Comparison of ENCODE assay signal across 8 mouse cellular contexts in genomic region chr16:89816506-89817172, GRCm38 (mm10).
DNase-seq lines count a peak whose midpoint lies in the region; ATAC-seq and TF ChIP-seq lines count a peak whose summit lies in the region.

No protein-coding gene starts in this region.

- peaks cover 17% of the 10 kb centered on the region for H3K36me3 ChIP-seq in forebrain, embryonic 10.5 days (replicated peaks)
- peaks cover 3% of the 10 kb centered on the region for H3K36me3 ChIP-seq in forebrain, postnatal 0 days (ENCODE audit: insufficient read depth)
- H3K36me3 ChIP-seq in liver, embryonic 11.5 days (ENCODE audit: control insufficient read depth, insufficient read depth, low read length) = no peaks in the 10 kb centered on the region
- H3K36me3 ChIP-seq in midbrain, embryonic 15.5 days (replicated peaks) = no peaks in the 10 kb centered on the region

- H3K4me2 ChIP-seq in forebrain, postnatal 0 days (ENCODE audit: low read depth) = no peak overlapping the region
- H3K4me2 ChIP-seq in liver, embryonic 11.5 days = peak overlapping the region; percentile 79
- peak overlapping the region; percentile 64; the same call in 1 of the 2 replicates for H3K4me2 ChIP-seq in midbrain, embryonic 15.5 days

- no peaks in the 10 kb centered on the region; the same call in 1 of the 2 replicates for H3K9me3 ChIP-seq in forebrain, embryonic 10.5 days
- no peaks in the 10 kb centered on the region for H3K9me3 ChIP-seq in forebrain, postnatal 0 days (ENCODE audit: low read length)
- no peaks in the 10 kb centered on the region for H3K9me3 ChIP-seq in liver, embryonic 11.5 days (ENCODE audit: control insufficient read depth, low read length)
- H3K9me3 ChIP-seq in midbrain, embryonic 15.5 days = no peaks in the 10 kb centered on the region

- H3K27ac ChIP-seq in forebrain, embryonic 10.5 days = peak overlapping the region; percentile 69
- H3K27ac ChIP-seq in forebrain, postnatal 0 days (ENCODE audit: low read depth, low read length) = no peak overlapping the region
- no peak overlapping the region for H3K27ac ChIP-seq in liver, embryonic 11.5 days (ENCODE audit: low read depth, low read length)
- H3K27ac ChIP-seq in midbrain, embryonic 15.5 days = no peak overlapping the region

- peak; percentile 35 for DNase-seq in forebrain, embryonic 10.5 days (ENCODE audit: extremely low spot score, low spot score)
- DNase-seq in forebrain, postnatal 0 days = no peak
- no peak for DNase-seq in liver, embryonic 11.5 days (ENCODE audit: low spot score)
- DNase-seq in liver = no peak
- DNase-seq in ovary, postnatal 36 days (ENCODE audit: low spot score) = no peak
- DNase-seq in adrenal gland, adult 8-10 months = no peak

- WGBS in forebrain, embryonic 10.5 days = 31% methylated on average over 13 of the region's 13 CpGs
- 47% methylated on average over 13 of the region's 13 CpGs for WGBS in forebrain, postnatal 0 days
- whole genome bisulfite sequencing in liver, embryonic 11.5 days = 40% methylated on average over 13 of the region's 13 CpGs
- 19% methylated on average over 13 of the region's 13 CpGs for WGBS in midbrain, embryonic 15.5 days

- peaks cover 63% of the 10 kb centered on the region for H3K4me1 ChIP-seq in forebrain, embryonic 10.5 days
- peaks cover 10% of the 10 kb centered on the region; the same call in 1 of the 2 replicates for H3K4me1 ChIP-seq in forebrain, postnatal 0 days (ENCODE audit: insufficient read depth)
- peaks cover 21% of the 10 kb centered on the region for H3K4me1 ChIP-seq in liver, embryonic 11.5 days (replicated peaks; ENCODE audit: control insufficient read depth, insufficient read depth, low read length)
- H3K4me1 ChIP-seq in midbrain, embryonic 15.5 days = peaks cover 34% of the 10 kb centered on the region

- H3K4me3 ChIP-seq in forebrain, embryonic 10.5 days = peak overlapping the region; percentile 56
- no peak overlapping the region for H3K4me3 ChIP-seq in forebrain, postnatal 0 days (ENCODE audit: low read depth, low read length)
- no peak overlapping the region for H3K4me3 ChIP-seq in liver, embryonic 11.5 days (ENCODE audit: low read depth, low read length)
- H3K4me3 ChIP-seq in midbrain, embryonic 15.5 days = no peak overlapping the region

- H3K9ac ChIP-seq in forebrain, postnatal 0 days = no peak overlapping the region
- H3K9ac ChIP-seq in liver, embryonic 11.5 days (ENCODE audit: low read depth, low read length) = no peak overlapping the region
- H3K9ac ChIP-seq in midbrain, embryonic 15.5 days = no peak overlapping the region

- H3K27me3 ChIP-seq in forebrain, embryonic 10.5 days (ENCODE audit: poor library complexity, severe bottlenecking) = peaks cover 86% of the 10 kb centered on the region
- H3K27me3 ChIP-seq in forebrain, postnatal 0 days (ENCODE audit: insufficient read depth, low read length) = no peaks in the 10 kb centered on the region
- peaks cover 20% of the 10 kb centered on the region for H3K27me3 ChIP-seq in liver, embryonic 11.5 days (replicated peaks; ENCODE audit: control insufficient read depth, insufficient read depth, low read length)
- peaks cover 10% of the 10 kb centered on the region; the same call in 1 of the 2 replicates for H3K27me3 ChIP-seq in midbrain, embryonic 15.5 days (replicated peaks)

- no peak for TF ChIP-seq CTCF in forebrain, postnatal 0 days (IDR thresholded peaks at IDR 0.05; ENCODE audit: low read depth)

- no peak for ATAC-seq in forebrain, postnatal 0 days
- ATAC-seq in liver, embryonic 11.5 days (replicated peaks; ENCODE audit: low FRiP score) = 0 out of 2 replicates have a peak, but pooled peaks have one; percentile 37
- ATAC-seq in inflammation-experienced regulatory T-cells, adult 6 months = peak; percentile 74
- no peak for ATAC-seq in midbrain, embryonic 15.5 days (replicated peaks)

Comparison
In these comparisons a context has a peak if more than half of its experiments do, and no peak if none do; other contexts are left out.
1. ATAC-seq: peak in liver, embryonic 11.5 days (single experiment) and inflammation-experienced regulatory T-cells, adult 6 months (single experiment); none in forebrain, postnatal 0 days (single experiment) and midbrain, embryonic 15.5 days (single experiment).